Mouse (Mus musculus) CH12.LX (cell line): ENCODE measurements around the gene Plcg2.

Experiments
- CHD1 ChIP-seq: IDR thresholded peaks from 2 replicates; pipeline ENCODE4 v1.6.1; 2012; ENCODE audit warnings: low read depth, low read length, improper control_type of control experiment, inconsistent platforms
- CTCF ChIP-seq, 2 experiments: IDR thresholded peaks in 1 of 2; conservative IDR thresholded peaks in 1 of 2; 2 replicates each; pipeline ENCODE4 v1.5.1; 2011 to 2012; ENCODE audit warnings: low read depth in 2 of 2, low read length in 2 of 2, improper control_type of control experiment in 1 of 2, inconsistent platforms in 1 of 2, mild to moderate bottlenecking in 1 of 2, moderate library complexity in 1 of 2
- EP300 ChIP-seq: IDR thresholded peaks from 2 replicates; pipeline ENCODE4 v1.6.1; 2011; ENCODE audit warnings: low read length, improper control_type of control experiment
- HCFC1 ChIP-seq: IDR thresholded peaks from 2 replicates; pipeline ENCODE4 v1.6.1; 2012; ENCODE audit warnings: low read depth, mild to moderate bottlenecking, inconsistent platforms, low read length, improper control_type of control experiment
- IRF4 ChIP-seq: IDR thresholded peaks from 2 replicates; pipeline ENCODE4 v1.6.1; 2014; ENCODE audit warnings: low read depth, mild to moderate bottlenecking, inconsistent platforms, low read length, improper control_type of control experiment
- MEF2A ChIP-seq: IDR thresholded peaks from 2 replicates; pipeline ENCODE4 v1.6.1; 2014; ENCODE audit warnings: low read depth, mild to moderate bottlenecking, inconsistent platforms, low read length, improper control_type of control experiment, borderline replicate concordance
- POLR2A ChIP-seq: IDR thresholded peaks from 2 replicates; pipeline ENCODE4 v1.6.1; 2011; ENCODE audit warnings: low read depth, mild to moderate bottlenecking, improper control_type of control experiment, low read length
- UBTF ChIP-seq: IDR thresholded peaks from 2 replicates; pipeline ENCODE4 v1.6.1; 2012; ENCODE audit warnings: low read depth, mild to moderate bottlenecking, inconsistent platforms, low read length, improper control_type of control experiment, moderate library complexity
- ZKSCAN1 ChIP-seq: IDR thresholded peaks from 2 replicates; pipeline ENCODE4 v1.6.1; 2012; ENCODE audit warnings: low read depth, inconsistent platforms, low read length, improper control_type of control experiment, borderline replicate concordance
- ZNF384 ChIP-seq: IDR thresholded peaks from 2 replicates; pipeline ENCODE4 v1.6.1; 2012; ENCODE audit warnings: low read depth, low read length, improper control_type of control experiment, inconsistent platforms

GRCm38 (mm10) chr8:117569409-117569808 is 71.3 kb downstream of the Plcg2 start:
- TF ChIP-seq CTCF (conservative IDR thresholded peaks at IDR 0.05 in 1 of 2, IDR thresholded peaks at IDR 0.05 in 1 of 2; ENCODE audit: low read depth in 2 of 2, low read length in 2 of 2) (peak; percentile 80 to 86), EP300 (no peak), UBTF (no peak), ZKSCAN1 (no peak), POLR2A (no peak), ZNF384 (no peak), MEF2A (no peak), IRF4 (no peak), HCFC1 (no peak), CHD1 (no peak)
